Mouse (Mus musculus) heart, adult 2 months (tissue): ENCODE results near the gene Olfr1328. TPM values are rescaled to one million over a fixed set of nuclear protein-coding genes. Genes with fewer than 3 reads are reported as not detected.
"Not testable (repeated sequence)": the region's sequence is repeated elsewhere in the genome, so short reads cannot be mapped to it uniquely, and the experiment has no call there.

Experiments
- DNase-seq, 2 experiments: peaks; one replicate each; pipeline ENCODE4 v3.0.0; 2021
- H3K27ac ChIP-seq: fragments of 200-600 bp; 2 replicates; pipeline ENCODE4 v1.8.1; 2022
- H3K27me3 ChIP-seq: fragments of 200-500 bp; 2 replicates; pipeline ENCODE4 v1.6.1; 2012; ENCODE audit warnings: mild to moderate bottlenecking, low read length, inconsistent platforms, mixed read lengths; ENCODE audit not compliant: control insufficient read depth, insufficient read depth
- H3K36me3 ChIP-seq: fragments of 200-500 bp; 2 replicates; pipeline ENCODE4 v1.6.1; 2012; ENCODE audit warnings: low read length, inconsistent platforms; ENCODE audit not compliant: control insufficient read depth, insufficient read depth
- H3K4me1 ChIP-seq: fragments of 200-500 bp; 2 replicates; pipeline ENCODE4 v1.6.1; 2011; ENCODE audit warnings: low read length; ENCODE audit not compliant: control insufficient read depth, insufficient read depth
- H3K4me3 ChIP-seq: fragments of 200-600 bp; 2 replicates; pipeline ENCODE4 v1.8.1; 2022
- H3K79me2 ChIP-seq: fragments of 200-500 bp; replicated peaks from 2 replicates; pipeline ENCODE4 v1.6.1; 2012; ENCODE audit warnings: mild to moderate bottlenecking, inconsistent platforms, low read length, moderate library complexity, mixed read lengths; ENCODE audit not compliant: control insufficient read depth, insufficient read depth
- H3K9ac ChIP-seq: fragments of 200-500 bp; 2 replicates; pipeline ENCODE4 v1.6.1; 2012; ENCODE audit warnings: low read depth, mild to moderate bottlenecking, control low read depth, inconsistent platforms, low read length, mixed read lengths
- CTCF ChIP-seq: fragments of 200-600 bp; IDR thresholded peaks from 2 replicates; pipeline ENCODE4 v1.8.1; 2022; ENCODE audit warnings: antibody characterized with exemption, mild to moderate bottlenecking, moderate library complexity
- EP300 ChIP-seq: fragments of 200-500 bp; IDR thresholded peaks from 2 replicates; pipeline ENCODE4 v1.6.1; 2011; ENCODE audit warnings: low read depth, low read length, control low read depth; ENCODE audit not compliant: insufficient read depth
- POLR2A ChIP-seq: fragments of 200-500 bp; IDR thresholded peaks from 2 replicates; pipeline ENCODE4 v1.6.1; 2011; ENCODE audit warnings: mild to moderate bottlenecking, low read depth, low read length, control low read depth; ENCODE audit not compliant: insufficient read depth
- WGBS: fragments of 180-500 bp; shearing (Covaris S2); methylation state at CpG from one replicate; pipeline ENCODE4 v1.1.7; 2018; 5-methylcytosine and 5-hydroxymethylcytosine counted together
- intact Hi-C: fragments of 180-260 bp; cut with DNase I; formaldehyde crosslinking; loops from one replicate; pipeline ENCODE4 v1.15.1; 2025
- long read RNA-seq: library from polyadenylated mRNA; stranded (forward); transcript quantifications from one replicate; pipeline ENCODE4 v2.0.0, GENCODE M21; 2021
- polyA plus RNA-seq: library from polyadenylated mRNA; depleted of rRNA; stranded (reverse); fragments of >200 nt; gene quantifications from 2 replicates; pipeline ENCODE4 v1.2.3, GENCODE M21; 2012; rRNA removed
- total RNA-seq, 2 experiments: library from RNA; stranded (reverse); gene quantifications; 2 replicates each; pipeline ENCODE4 v1.2.3; 2021

Gene Olfr1328
- total RNA-seq = not detected
- polyA plus RNA-seq = not detected in 2 replicates
- long read RNA-seq = 0 reads

- Histone ChIP-seq H3K9ac (no peak within 1 kb of the TSS), H3K79me2 (no peaks in the 10 kb centered on the region), H3K27me3 (no peaks in the 10 kb centered on the region), H3K36me3 (no peaks in the 10 kb centered on the region), H3K27ac (no peak within 1 kb of the TSS), H3K4me3 (no peak within 1 kb of the TSS), H3K4me1 (no peaks in the 10 kb centered on the region)
- 67% methylated on average over 2 of the region's 2 CpGs for WGBS
- intact Hi-C loops = no loop called here
- DNase-seq = no peak
- no peak for TF ChIP-seq POLR2A
- no peak for TF ChIP-seq EP300
- TF ChIP-seq CTCF = no peak
Measured at GRCm38 (mm10) chr4:118938512-118938911, at the start of gene Olfr1328. TSS of gene Olfr1328 (minus strand) at chr4:118938612.

GRCm38 (mm10) chr4:118985291-118985690 is 46.9 kb upstream of the Olfr1328 start:
- no peak overlapping the region for H3K27ac ChIP-seq
- no peaks in the 10 kb centered on the region for H3K36me3 ChIP-seq
- TF ChIP-seq POLR2A = no peak
- no peak for TF ChIP-seq EP300
- TF ChIP-seq CTCF = no peak
- H3K27me3 ChIP-seq = no peaks in the 10 kb centered on the region
- intact Hi-C loops = no loop called here
- no peaks in the 10 kb centered on the region for H3K79me2 ChIP-seq
- DNase-seq = no peak
- H3K9ac ChIP-seq = no peak overlapping the region
- WGBS = 83% methylated on average over 4 of the region's 4 CpGs
- no peaks in the 10 kb centered on the region for H3K4me1 ChIP-seq
- H3K4me3 ChIP-seq = no peak overlapping the region

GRCm38 (mm10) chr4:118973281-118973680 is 34.9 kb upstream of the Olfr1328 start:
- no peaks in the 10 kb centered on the region for H3K4me1 ChIP-seq
- intact Hi-C loops = no loop called here
- H3K9ac ChIP-seq = no peak overlapping the region
- H3K27me3 ChIP-seq = no peaks in the 10 kb centered on the region
- no peak for TF ChIP-seq CTCF
- TF ChIP-seq EP300 = no peak
- TF ChIP-seq POLR2A = no peak
- H3K79me2 ChIP-seq = no peaks in the 10 kb centered on the region
- no peaks in the 10 kb centered on the region for H3K36me3 ChIP-seq
- no peak overlapping the region for H3K4me3 ChIP-seq
- no peak overlapping the region for H3K27ac ChIP-seq
- 78% methylated on average over 2 of the region's 2 CpGs for WGBS
- DNase-seq = no peak

- H3K36me3 ChIP-seq = no peaks in the 10 kb centered on the region
- H3K79me2 ChIP-seq = no peaks in the 10 kb centered on the region
- no peak overlapping the region for H3K9ac ChIP-seq
- H3K27ac ChIP-seq = no peak overlapping the region
- 88% methylated on average over 15 of the region's 15 CpGs for WGBS
- no peaks in the 10 kb centered on the region for H3K27me3 ChIP-seq
- no peak for TF ChIP-seq POLR2A
- TF ChIP-seq CTCF = no peak
- TF ChIP-seq EP300 = no peak
- intact Hi-C loops = no loop called here
- no peak for DNase-seq
- no peaks in the 10 kb centered on the region for H3K4me1 ChIP-seq
- H3K4me3 ChIP-seq = no peak overlapping the region
Measured at GRCm38 (mm10) chr4:118967711-118968110, 29.3 kb upstream of the Olfr1328 start.

DNA sequence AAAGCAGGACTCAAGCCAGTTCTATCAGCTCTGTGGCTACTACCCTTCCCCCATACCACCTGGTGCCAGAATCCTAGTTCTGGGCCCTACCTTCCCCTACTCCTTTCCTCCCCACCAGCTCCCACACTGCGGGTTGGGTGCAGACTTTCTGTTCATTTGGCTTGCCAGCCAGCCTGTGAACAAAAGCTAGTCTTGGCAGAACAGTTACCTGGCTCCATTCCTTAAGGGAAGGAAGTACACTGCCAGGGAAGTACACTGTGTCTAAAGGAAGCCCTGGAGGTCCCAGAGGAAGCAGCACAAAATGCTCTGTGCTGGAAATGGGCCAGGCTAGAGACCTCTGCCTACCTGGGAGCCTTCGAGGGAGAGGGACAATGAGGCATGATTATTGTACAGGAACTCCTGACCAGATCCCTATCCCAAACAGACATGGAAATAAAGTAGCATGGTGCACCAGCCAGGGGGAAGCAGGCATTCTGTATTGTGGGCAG is 22.8 kb upstream of the Olfr1328 start, which contains the start of gene Lao1:
TSS of gene Lao1 (plus strand) at position 438 of the 488 bp plus-strand sequence.
- Histone ChIP-seq H3K9ac (no peak within 1 kb of the TSS), H3K79me2 (no peaks in the 10 kb centered on the region), H3K27me3 (no peaks in the 10 kb centered on the region), H3K4me1 (peaks cover 1% of the 10 kb centered on the region; the same call in 1 of the 2 replicates), H3K27ac (no peak within 1 kb of the TSS), H3K4me3 (no peak within 1 kb of the TSS), H3K36me3 (no peaks in the 10 kb centered on the region)
- TF ChIP-seq POLR2A (no peak), EP300 (peak; percentile 61; the same call in 1 of the 2 replicates), CTCF (peak; percentile 2; the same call in 1 of the 2 replicates)
- intact Hi-C loops = no loop called here
- 37% methylated on average over 2 of the region's 2 CpGs for WGBS
- DNase-seq = peak; percentile 35 to 48

DNA sequence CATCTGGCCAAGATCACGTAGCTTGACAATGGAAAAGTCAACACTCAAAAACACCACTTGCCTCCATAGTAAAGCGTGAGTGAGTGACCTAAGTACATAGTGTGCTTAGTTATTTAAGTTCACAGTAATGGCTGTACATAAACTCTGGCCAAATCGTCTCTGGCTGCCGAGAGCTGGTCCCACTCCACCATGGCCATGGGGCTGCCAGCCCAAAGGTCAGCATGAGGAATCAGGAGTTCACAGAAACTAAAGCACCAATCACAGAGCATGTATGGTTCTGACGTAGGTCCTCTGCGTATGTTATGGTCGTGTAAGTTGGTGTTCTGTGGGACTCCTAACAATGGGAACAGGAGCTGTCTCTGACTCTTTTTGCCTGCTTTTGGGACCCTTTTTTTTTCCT is 20.4 kb upstream of the Olfr1328 start:
- H3K27me3 ChIP-seq = no peaks in the 10 kb centered on the region
- H3K27ac ChIP-seq = no peak overlapping the region
- no peaks in the 10 kb centered on the region for H3K36me3 ChIP-seq
- no peaks in the 10 kb centered on the region for H3K79me2 ChIP-seq
- TF ChIP-seq CTCF (no peak), EP300 (no peak), POLR2A (no peak)
- H3K4me3 ChIP-seq = no peak overlapping the region
- peaks cover 1% of the 10 kb centered on the region; the same call in 1 of the 2 replicates for H3K4me1 ChIP-seq
- intact Hi-C loops = no loop called here
- H3K9ac ChIP-seq = no peak overlapping the region
- DNase-seq = no peak
- WGBS = 80% methylated on average over 7 of the region's 7 CpGs

GRCm38 (mm10) chr4:118931326-118931725 is 7.1 kb downstream of the Olfr1328 start:
- H3K27me3 ChIP-seq, H3K36me3 ChIP-seq, H3K4me3 ChIP-seq, intact Hi-C loops, H3K9ac ChIP-seq, H3K79me2 ChIP-seq, DNase-seq, H3K27ac ChIP-seq, H3K4me1 ChIP-seq: not testable (repeated sequence)
- 73% methylated on average over 3 of the region's 3 CpGs for WGBS

DNA sequence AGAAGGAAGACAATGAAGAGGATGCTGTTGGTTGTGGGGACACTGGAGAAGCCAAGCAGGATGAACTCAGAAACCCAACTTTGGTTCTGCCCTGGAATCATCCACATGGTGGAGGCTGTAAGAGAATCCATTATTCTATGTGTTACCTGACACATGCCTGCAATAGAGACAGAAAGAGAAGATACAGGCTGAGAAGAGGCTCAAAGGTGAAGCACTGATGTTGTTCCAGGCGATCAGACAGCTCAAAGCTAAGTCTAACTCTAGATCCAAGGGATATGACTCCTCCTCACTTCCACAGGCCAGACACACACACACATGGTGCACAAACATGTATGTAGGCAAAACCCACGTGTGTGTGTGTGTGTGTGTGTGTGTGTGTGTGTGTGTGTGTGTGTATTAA is 21.0 kb downstream of the Olfr1328 start, which contains the start of gene Olfr1329:
TSS of gene Olfr1329 (minus strand) at position 101 of the 400 bp plus-strand sequence.
- WGBS = 48% methylated on average over 2 of the region's 2 CpGs
- not testable (repeated sequence) for DNase-seq, H3K27me3 ChIP-seq

More for the DNA sequence above, 21.0 kb downstream of the Olfr1328 start, which contains the start of gene Olfr1329:
- intact Hi-C loops, H3K9ac ChIP-seq, H3K27ac ChIP-seq, H3K79me2 ChIP-seq, H3K36me3 ChIP-seq, H3K4me1 ChIP-seq, H3K4me3 ChIP-seq: not testable (repeated sequence)
